Mouse (Mus musculus) kidney, postnatal 10 days (tissue): ENCODE measurements at regions not wholly inside any gene's neighbourhood (a gene's known extent, or its start where the extent isn't known, plus 50 kb on each side); places are given as distances from the start of the nearest gene placed in this dataset.
A peak's percentile ranks its signal among the peaks of the same experiment; 100 is the strongest.

Source experiments
- DNase-seq: peaks from one replicate; pipeline ENCODE4 v3.0.0; 2021; ENCODE audit warnings: mixed read lengths

DNA sequence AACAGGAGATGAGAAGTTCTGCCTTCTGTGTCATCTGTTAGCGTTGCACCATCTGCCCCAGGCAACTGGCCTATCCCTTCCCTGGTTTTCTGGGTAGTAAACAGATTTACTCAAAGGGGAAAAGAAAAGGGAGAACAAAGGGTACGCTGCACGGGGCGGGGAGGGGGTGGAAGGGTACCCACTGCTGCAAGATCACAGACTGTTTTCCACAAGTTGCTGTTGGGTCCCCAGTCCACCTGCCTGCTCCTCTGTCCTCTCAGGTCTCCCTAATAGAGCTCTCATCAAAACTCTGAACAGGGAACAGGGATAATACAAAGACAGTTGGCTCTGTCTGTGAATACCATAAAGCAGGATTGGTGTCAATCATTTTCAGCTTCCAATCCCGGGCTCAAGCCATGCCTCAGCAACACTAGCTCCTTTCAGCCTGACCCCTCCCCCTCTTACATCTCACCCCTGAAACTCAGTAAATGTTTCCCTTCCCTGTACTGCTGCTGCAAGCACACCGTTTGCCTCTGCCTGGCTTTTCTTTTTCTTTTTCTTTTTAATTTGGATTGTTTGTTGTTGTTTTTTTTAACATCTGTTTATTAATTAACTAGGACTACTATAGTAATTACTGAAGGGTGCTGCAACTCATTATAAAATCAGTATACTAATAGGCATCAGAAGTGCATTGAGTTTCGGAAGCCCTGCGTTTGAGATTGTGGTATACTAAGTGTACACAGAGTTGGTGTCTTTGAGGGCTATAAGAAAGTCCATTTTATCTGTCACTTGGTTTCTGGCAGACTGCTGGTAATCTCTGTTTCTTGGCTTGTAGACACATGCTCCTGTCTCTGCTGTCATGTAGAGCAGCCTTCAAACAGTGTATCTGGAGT is 244.0 kb upstream of the Cited2 start:
- no peak for DNase-seq

DNA sequence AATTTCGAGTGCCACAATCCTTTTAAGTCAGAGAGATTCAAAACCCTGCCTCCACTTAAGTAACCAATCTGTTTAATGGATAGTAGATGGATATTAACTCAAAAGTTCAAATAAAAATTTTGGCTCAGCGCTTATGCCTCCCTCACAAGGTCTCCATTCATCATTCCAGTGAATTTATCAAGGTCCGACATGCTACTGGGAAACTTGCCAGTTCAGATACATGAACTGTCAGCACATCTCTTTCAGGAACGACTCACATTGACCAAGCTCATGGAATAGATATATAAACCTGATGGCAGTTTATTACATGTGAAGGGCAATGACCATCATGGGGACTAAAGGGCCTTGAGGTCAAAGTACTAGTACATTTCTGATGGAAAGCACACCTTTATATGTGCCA is 240.3 kb upstream of the Cited2 start:
- DNase-seq: no peak

DNA sequence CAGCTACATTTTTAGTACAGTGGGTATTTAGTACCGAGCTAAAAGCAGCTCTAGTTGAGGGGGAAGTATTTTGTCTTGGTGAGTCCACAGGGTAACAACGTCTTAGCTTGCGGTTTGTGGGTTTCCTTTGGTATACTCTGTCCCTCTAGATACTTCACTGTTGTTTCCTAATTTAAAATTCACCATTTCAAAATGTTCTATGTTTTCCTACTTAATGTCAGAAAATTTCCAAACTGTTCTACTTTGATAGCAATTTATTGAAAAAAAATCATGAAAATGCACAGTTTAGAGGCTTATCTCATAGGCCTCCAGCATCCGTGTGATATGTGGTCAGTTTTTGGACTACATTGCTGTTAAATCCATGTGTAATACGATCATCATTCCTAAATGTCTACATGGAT is 238.0 kb upstream of the Cited2 start:
- no peak for DNase-seq

DNA sequence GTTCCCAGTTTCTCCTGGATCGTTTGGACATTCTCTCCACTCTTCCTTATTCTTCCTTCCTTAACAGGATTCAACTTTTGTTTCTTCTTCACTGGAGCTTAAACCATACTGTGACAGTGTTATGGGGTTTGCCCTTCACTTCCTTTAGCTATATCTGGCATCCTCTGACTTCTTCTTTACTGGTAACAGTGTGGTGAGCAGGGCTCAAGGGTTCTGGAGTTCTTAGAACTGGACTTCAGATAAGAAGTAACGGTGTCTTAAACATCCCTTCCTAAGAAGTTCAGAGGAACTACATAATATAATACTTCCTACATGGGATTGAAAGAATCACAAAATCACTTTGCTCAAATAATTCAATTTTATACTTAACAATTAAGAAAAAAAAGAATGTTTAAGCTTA is 237.5 kb upstream of the Cited2 start:
- DNase-seq: no peak

DNA sequence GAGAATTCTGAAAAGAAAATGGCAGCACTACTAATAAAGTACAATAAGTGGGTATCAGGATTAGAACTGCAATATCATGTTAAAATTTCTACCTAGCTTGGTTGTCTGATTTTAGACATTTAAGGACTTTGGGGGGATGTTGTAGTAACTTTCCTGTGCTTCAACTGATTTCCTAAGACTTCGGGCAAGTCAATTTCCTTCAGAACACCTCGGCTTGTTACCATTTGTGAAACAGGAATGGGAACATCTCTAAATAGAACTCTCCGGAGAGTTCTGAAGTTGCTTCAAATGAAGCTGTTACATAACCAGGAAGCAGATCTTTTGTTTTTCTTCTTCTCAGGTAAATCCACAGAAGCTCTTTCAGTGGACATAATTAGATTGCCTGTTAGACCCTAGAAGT is 237.0 kb upstream of the Cited2 start:
- DNase-seq: no peak

DNA sequence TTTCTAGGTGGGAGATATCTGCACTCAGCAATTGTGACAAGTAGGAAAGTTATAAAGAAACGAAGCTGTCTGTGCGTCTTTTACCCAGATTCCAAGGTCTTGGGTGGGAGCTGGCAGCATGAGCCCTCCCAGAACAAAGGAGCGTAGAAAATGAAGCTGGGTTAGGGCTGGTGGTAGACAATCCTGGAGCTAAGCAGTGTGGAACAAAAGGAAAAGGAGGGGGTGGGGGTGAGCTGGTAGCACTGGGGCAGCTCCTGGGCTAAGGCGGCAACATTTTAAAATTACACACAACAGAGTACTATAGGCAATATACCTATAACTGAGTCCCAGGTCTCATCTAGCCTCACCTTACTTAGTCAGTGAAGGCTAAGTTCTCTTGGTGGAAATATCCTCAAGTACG is 235.6 kb upstream of the Cited2 start:
- DNase-seq: no peak

DNA sequence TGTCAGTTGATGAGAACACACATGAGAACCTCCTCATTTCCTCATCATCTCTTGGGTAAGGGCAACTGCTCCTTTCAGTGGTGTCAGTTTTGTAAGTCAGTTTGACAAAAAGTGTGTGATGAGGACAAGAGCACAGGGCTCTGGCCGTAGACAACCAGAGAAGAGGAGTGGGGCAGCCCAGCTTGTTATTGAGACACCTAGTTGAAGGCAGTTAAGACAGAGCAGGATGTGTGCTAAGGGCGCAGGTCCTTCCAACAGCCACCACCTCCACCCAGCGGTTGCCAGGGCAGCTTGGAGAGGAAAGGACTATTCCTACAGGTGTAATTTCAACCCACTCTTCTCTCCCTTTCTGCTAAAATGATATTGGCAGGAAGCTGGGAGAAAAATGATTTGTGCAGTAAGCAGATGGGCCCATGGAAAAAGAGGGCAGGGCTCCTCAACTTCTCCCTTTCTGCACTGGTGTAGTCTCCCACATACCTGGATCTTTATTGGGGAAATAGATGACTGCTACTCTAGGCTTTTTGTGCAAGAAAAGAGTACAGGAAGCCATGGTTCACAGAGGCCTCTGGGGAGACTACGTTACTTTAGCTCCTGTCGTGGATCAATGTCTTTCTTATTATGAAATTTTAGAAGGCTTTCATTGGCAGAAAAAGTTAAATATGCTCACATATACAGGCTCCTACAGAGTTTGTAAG is 231.3 kb upstream of the Cited2 start:
- DNase-seq: no peak

DNA sequence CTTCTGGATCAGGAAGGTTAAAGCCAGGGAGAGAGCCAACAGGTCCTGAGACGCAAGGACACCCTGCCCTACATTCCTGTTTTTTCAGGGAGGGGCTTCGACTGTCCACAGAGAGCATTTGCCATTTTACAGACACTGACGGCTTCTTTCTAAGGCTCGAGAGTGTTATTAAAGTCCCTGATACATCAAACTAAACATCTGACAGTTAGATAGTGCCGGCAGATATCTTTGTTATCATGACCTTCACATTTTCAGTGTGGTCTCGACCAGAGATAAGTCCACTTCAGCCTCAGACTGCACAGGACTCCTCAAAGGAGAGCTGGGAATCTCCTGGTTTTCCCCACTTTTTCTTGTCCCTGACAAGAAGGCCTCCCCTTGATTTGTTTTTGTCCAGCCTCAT is 229.9 kb upstream of the Cited2 start:
- DNase-seq: no peak

DNA sequence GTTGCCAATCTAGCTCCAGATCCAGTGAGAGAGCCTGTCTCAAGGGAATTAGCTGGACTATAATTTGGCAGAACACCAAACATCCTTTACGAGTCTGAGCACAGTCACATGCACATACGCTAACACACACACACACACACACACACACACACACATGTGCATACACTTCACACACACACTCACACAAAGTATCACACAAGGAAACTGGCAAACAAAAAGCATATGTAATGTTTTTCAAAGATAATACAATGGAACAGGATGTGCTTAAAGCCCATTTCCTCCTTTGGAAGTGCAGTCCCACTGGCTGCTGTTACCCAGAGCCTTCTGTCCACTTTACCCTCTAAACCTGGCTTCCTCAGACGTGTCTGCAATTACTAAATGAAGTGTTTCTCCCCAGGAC is 226.2 kb upstream of the Cited2 start:
- no peak for DNase-seq

DNA sequence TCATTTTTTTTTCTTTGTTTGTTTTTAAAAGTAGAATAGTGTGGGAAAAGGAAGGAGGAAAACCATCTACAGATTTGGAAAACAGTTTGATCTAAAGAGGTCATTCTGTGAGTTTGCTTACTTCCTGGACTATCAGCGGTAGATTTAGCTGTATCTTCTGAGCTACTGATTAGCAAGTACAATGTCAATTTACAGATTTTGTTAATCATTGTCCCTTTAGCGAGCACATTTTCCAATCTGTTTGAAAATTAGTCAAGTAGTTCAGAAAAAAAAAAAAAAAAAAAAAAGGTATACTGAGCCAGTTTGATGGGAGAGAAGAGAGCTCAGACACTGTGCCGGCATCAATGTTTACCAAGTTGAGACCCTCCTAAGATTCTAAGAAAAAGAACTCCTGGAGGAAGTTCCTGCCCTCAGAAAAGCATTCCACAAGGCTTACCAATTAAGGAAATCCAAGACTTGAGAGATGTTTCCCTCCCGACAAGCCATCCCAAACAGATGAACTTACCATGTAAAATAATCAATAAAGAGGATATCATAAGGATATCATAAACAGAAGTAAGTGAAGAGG is 212.3 kb upstream of the Cited2 start:
- DNase-seq: no peak

DNA sequence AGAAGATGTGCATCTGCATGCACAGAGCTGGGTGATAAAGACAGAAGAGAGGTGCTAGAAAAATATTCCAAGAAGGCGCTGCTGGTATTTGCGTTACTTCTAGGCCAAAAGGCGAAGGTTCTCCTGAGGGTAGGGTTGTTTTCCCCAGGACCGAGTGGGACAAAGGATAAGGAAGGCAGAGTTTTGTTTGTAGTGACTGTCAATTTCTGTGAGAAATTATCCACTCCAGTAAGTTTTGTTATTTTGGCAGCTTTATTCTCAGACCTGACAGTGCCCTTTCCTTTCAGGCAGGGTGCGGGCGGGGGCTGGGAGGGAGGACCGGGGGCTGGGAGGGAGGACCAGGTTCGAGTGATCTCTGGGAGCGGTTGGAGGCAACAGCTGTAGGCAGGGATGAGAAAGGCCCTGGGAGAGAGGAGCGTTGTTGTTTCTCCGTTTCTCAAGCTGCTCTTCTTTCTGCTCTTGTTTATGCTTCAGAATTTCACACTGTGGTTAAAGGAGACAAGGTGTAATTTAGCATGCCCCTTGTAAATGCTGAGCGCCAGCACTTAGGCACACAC is 211.2 kb upstream of the Cited2 start:
- peak; percentile 41 for DNase-seq

DNA sequence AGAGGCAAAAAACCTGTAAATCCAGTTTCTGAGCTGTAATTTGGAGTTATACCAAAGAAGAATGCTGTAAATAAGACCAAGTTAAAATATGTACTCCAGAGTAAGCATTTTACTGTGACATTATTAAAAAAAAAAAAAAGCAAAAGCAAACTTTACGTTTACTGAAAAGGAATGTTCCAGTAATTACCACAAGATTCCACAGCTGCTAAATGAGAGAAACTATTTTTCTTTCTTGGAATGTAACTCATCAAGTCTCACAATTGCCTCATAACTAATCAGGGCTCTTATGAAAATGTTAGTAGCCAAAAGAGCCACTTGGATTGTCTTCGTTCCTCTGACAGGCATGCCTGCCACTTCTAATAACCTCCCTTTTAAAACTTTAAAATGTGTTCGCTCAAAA is 210.5 kb upstream of the Cited2 start:
- no peak for DNase-seq

DNA sequence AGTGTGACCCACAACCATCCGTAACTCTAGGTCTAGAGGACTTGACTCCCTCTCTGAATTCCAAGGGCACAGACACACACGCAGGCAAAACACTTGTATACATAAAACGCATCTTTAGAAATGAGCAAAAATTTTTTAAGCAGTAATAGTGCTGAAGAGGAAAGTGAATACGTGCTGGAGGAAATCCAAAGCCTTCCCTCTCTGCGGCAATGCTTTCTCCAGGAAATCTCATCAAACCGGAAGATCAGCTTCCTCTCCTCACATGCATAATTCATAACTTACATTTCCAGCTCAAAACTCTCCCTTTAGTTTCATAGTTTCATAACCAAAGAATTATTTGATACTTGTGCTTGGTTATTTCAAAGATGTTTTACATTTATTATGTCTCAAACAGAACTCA is 209.3 kb upstream of the Cited2 start:
- DNase-seq: no peak

DNA sequence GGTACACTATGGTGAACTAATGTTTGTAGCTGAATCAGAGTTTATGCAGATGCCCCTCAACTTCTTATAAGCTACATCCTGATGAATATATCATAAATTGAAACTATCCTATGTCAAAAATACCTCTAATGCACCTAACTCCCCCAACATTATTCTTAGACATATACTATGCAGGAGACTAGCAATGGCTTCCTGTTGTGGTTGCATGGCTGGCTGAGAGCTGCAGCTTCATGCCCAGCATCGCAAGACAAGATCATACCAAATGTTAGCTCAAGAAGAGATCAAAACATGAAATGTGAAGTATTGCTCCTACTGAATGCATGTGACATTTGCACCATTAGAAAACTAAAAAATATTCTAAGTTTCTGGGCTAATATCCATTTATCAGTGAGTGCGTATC is 206.9 kb upstream of the Cited2 start:
- DNase-seq: no peak

DNA sequence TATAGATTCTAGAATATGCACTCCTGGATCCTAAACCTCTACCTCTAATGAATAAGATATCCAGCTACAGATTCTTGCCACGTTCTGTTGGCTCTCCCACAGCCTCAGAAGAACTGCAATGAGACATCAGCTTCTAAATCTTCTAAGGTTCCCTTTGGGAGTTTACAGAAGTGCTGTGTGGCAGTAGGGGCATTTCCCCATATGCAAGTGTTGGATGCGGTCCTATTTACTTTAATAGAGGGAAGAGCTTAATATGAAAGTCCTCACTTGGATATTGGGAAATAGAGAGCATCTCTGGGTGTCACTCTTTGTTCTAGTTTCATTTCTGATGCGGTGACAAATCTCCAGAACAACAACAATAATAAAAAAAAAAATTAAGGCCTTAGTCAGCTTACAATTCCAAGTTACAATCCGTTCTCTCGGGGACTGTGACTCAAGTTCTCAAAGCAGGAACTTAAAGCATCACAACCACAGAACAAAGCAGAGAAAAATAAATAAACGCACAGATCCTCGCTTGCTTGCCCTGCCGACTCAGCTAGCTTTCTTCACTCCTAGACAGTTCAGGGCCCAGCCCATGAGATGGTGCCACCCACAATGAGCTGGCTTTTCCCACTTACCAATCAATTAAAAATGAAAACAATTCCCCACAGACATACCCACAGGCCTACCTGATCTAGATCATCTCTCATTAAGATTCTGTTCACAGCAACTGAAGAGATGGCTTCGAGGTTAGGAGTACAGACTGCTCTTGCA is 204.4 kb upstream of the Cited2 start:
- DNase-seq: no peak

DNA sequence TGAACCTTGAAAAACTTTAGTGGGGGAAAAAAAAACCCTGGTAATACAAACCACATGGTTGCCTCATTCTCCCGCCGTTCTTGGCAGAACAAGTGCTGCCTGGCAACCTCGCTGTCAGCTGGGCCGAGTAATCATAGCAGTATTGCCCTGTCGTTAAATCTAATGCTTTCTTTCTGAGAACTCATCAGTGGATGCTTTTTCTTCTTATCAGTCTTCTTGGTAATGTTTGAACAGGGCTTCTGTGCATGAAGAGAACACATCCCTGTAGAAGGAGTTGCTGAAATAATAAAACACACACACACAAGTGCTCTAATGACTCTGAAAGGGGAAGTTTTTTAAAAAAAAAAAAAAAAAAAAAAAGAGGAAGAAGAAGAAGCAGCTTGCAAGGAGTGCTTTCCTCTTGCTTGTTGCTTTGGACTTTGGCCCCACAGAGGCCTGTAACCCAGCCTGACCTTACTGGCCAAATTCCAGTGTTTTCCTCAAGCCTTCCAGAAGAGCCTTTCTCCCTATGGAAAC is 200.9 kb upstream of the Cited2 start:
- DNase-seq: peak; percentile 70

DNA sequence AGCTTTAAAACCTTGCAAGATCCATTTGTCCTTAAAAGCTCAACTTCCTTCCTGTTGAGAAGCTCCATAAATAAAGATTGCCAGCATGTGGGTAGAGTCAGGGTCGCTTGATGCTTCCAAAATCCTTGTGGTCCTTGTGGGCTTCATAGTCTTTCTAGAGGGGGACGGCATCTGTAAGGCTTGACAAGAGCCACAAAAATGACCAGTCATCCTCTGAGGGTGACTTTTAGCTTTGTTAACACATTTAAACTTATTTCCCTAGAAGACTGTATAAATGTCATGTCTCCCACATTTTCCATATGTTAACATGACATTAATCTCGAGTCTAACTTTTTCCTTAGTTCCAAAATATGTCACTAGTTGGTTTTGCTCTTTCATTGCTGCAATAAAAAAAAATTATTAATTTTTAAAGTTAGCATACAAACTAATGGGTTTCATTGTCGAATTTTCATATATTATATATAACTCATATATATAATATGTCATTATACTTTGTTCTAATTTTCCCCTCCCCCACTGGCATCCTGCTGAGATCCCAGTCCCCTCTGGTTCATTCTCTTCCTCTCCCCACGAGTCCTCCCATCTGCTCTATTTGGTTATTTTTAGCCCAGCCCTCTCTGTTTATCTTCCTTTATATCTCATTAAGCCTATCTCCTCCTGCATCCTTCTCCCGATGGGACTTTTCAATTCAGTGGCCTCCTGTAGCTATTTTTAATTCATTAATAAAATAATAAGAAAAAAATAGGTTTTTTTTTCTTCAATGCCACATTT is 199.3 kb upstream of the Cited2 start:
- DNase-seq: no peak

DNA sequence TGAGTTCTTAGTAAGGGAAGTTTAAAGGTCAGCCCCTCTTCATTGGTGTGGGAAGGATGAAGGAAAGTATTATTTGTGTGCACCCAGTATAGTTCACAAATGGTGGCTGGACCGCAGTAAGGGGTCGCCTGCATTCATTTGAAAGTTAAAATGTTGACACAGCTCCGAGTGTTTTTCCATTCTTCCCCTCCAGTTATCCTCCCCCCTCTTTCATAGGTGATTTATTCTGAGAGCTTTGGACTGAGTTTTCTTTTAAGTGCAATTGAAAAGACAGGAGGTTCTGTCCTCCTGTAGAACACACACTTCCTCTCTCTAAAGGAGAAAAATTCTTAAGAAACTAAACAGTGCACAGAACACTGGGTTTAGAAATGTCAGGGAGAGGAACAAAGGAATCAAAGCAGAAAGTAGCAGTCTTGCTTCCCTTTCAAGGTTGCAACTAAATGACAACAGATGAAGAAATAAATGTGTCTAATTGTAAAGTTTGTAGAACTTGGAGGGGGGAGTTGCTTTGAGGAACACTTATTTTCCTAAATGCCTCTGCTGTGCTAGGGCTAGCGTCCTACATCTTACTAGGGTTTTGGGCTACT is 195.8 kb upstream of the Cited2 start:
- no peak for DNase-seq

DNA sequence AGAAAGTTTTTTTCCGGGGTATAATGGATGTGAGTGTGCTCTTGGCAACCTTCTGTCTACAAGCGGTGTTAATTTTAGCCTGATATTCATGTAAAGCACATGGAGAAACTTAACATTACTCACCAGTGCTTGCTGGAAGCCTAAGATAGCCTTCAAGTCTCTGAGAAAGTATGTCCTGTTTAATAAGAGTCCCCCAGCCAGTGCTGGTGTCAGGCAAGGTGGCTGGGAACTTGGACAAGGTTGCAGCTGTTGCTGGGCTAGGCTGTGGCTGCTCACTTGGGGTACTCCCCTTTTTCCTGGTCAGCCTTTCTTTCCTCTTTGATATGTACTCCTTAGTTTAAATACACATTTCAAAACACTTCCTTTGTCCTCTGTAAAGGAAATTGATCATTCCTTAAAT is 194.9 kb upstream of the Cited2 start:
- DNase-seq: peak; percentile 41

DNA sequence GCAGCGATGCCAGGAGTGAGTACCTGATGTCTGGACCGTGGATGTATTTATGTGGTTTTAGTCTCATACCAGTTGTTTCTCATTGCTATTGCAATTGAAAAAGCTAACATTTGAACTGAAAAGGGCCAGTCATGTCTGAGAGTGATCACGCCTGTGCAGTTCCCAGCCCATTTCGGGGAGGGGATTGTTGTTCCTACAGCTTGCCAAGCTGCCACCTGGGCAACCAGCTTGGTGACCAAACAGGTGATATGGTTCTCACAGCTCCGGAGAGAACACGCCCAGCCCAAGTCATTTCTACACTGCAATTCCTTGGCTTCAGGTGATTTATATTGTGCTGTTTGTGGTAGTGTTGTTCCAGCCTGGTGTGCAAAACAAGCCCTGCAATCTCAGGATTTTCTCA is 194.2 kb upstream of the Cited2 start:
- DNase-seq: peak; percentile 14

DNA sequence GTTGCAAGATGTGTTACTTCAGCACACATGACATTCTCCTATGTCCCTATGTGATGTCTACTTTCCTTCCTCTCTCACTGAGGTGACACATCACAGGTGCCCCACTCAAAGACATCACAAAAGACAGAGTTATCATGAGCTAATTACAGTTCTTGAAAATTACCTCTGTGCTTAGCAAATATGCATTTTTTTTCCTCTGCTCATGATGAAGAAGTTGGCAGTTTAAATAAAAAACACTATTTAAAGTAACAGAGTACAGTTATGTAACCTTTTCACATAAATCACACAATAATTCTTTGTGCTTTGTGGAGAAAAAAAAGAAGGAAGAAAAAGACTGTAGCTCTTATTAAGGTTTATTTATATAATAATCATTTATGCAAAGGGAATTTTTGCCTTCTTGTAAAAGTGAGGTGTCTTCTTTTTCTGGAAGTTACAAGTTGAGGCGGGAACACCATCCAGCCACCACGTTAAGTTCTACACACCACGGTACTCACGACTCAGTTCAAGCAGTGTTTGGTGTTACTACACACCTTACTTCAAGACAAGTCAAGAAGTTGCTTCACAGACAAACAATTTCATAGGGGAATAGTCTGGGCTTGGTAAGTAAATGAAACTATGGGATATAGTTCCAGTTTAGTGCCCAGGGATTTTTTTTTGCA is 193.0 kb upstream of the Cited2 start:
- no peak for DNase-seq
